Mouse (Mus musculus) forebrain, embryonic 15.5 days (tissue): ENCODE data around the gene Cgnl1. TPM values are rescaled to one million over a fixed set of nuclear protein-coding genes. Genes with fewer than 3 reads are reported as not detected.

Experiments used
- ATAC-seq: fragments of 200-750 bp; cut with Nextera tagmentation; replicated peaks from 2 replicates; pipeline ENCODE4 v1.8.0; 2017; ENCODE audit warnings: mild to moderate bottlenecking, moderate TSS enrichment, moderate library complexity
- H3K27ac ChIP-seq: fragments of 300-500 bp; sonication (generic); replicated peaks from 2 replicates; pipeline ENCODE4 v1.5.1; 2015; ENCODE audit warnings: mild to moderate bottlenecking, inconsistent platforms
- H3K27me3 ChIP-seq: fragments of 300-500 bp; sonication (generic); 2 replicates; pipeline ENCODE4 v1.6.1; 2015; ENCODE audit warnings: inconsistent platforms
- H3K36me3 ChIP-seq: fragments of 300-500 bp; sonication (generic); 2 replicates; pipeline ENCODE4 v1.6.1; 2015; ENCODE audit warnings: mild to moderate bottlenecking, inconsistent platforms
- H3K4me1 ChIP-seq: fragments of 300-500 bp; sonication (generic); 2 replicates; pipeline ENCODE4 v1.6.1; 2015; ENCODE audit warnings: inconsistent platforms
- H3K4me2 ChIP-seq: fragments of 300-500 bp; sonication (generic); replicated peaks from 2 replicates; pipeline ENCODE4 v1.6.1; 2015; ENCODE audit warnings: mild to moderate bottlenecking, inconsistent platforms
- H3K4me3 ChIP-seq: fragments of 300-500 bp; sonication (generic); 2 replicates; pipeline ENCODE4 v1.5.1; 2015; ENCODE audit warnings: mild to moderate bottlenecking, inconsistent platforms
- H3K9ac ChIP-seq: fragments of 300-500 bp; sonication (generic); replicated peaks from 2 replicates; pipeline ENCODE4 v1.6.1; 2015; ENCODE audit warnings: mild to moderate bottlenecking, inconsistent platforms
- H3K9me3 ChIP-seq: fragments of 300-500 bp; sonication (generic); 2 replicates; pipeline ENCODE4 v1.6.1; 2016; ENCODE audit warnings: inconsistent platforms
- WGBS: fragments of 180-500 bp; shearing (Covaris S2); methylation state at CpG from one replicate; pipeline ENCODE4 v1.1.7; 2015; ENCODE audit warnings: mixed read lengths; 5-methylcytosine and 5-hydroxymethylcytosine counted together
- polyA plus RNA-seq: library from polyadenylated mRNA; unstranded; fragments of >200 nt; fragmentation: Nextera tagmentation; extraction: Ambion mirVana; gene quantifications from 2 replicates; pipeline ENCODE4 v1.2.1, GENCODE M21; 2015

Cgnl1 gene
- polyA plus RNA-seq, 1 experiment from 2014 or later, result 4.0 TPM

GRCm38 (mm10) chr9:71660540-71660939, 110.9 kb downstream of the Cgnl1 start:
- ATAC-seq, result no peak
- WGBS, result 73% methylated on average over 9 of the region's 9 CpGs

GRCm38 (mm10) chr9:71659681-71660080, 111.7 kb downstream of the Cgnl1 start:
- no peak for ATAC-seq
- 66% methylated on average over 5 of the region's 5 CpGs for WGBS

More at GRCm38 (mm10) chr9:71660540-71660939, 110.9 kb downstream of the Cgnl1 start:
- H3K36me3 ChIP-seq, result no peaks in the 10 kb centered on the region
- no peaks in the 10 kb centered on the region for H3K4me1 ChIP-seq
- H3K27me3 ChIP-seq, result no peaks in the 10 kb centered on the region
- H3K27ac ChIP-seq, result no peak overlapping the region
- no peak overlapping the region for H3K9ac ChIP-seq
- no peak overlapping the region for H3K4me2 ChIP-seq
- no peaks in the 10 kb centered on the region for H3K9me3 ChIP-seq
- H3K4me3 ChIP-seq, result no peak overlapping the region

GRCm38 (mm10) chr9:71657199-71657598, 114.2 kb downstream of the Cgnl1 start:
- H3K36me3 ChIP-seq, result no peaks in the 10 kb centered on the region
- H3K4me3 ChIP-seq, result no peak overlapping the region
- no peaks in the 10 kb centered on the region for H3K27me3 ChIP-seq
- H3K4me1 ChIP-seq, result no peaks in the 10 kb centered on the region
- H3K9me3 ChIP-seq, result no peaks in the 10 kb centered on the region
- H3K4me2 ChIP-seq, result no peak overlapping the region
- WGBS, result 96% methylated on average over 1 of the region's 1 CpGs
- ATAC-seq, result no peak
- H3K9ac ChIP-seq, result no peak overlapping the region
- H3K27ac ChIP-seq, result no peak overlapping the region

More at GRCm38 (mm10) chr9:71659681-71660080, 111.7 kb downstream of the Cgnl1 start:
- Histone ChIP-seq H3K9me3 (no peaks in the 10 kb centered on the region), H3K9ac (no peak overlapping the region), H3K36me3 (no peaks in the 10 kb centered on the region), H3K27ac (no peak overlapping the region), H3K4me1 (no peaks in the 10 kb centered on the region), H3K4me2 (no peak overlapping the region), H3K27me3 (no peaks in the 10 kb centered on the region), H3K4me3 (no peak overlapping the region)

- H3K9ac ChIP-seq, result no peak overlapping the region
- no peak overlapping the region for H3K4me2 ChIP-seq
- H3K27me3 ChIP-seq, result no peaks in the 10 kb centered on the region
- H3K4me1 ChIP-seq, result no peaks in the 10 kb centered on the region
- H3K9me3 ChIP-seq, result no peaks in the 10 kb centered on the region
- 90% methylated on average over 3 of the region's 3 CpGs for WGBS
- no peaks in the 10 kb centered on the region for H3K36me3 ChIP-seq
- no peak overlapping the region for H3K27ac ChIP-seq
- H3K4me3 ChIP-seq, result no peak overlapping the region
- no peak for ATAC-seq
Observed at GRCm38 (mm10) chr9:71654861-71655260, 116.5 kb downstream of the Cgnl1 start.

- Histone ChIP-seq H3K9ac (no peak overlapping the region), H3K27me3 (no peaks in the 10 kb centered on the region), H3K4me3 (no peak overlapping the region), H3K4me2 (no peak overlapping the region), H3K4me1 (no peaks in the 10 kb centered on the region), H3K27ac (no peak overlapping the region), H3K9me3 (no peaks in the 10 kb centered on the region), H3K36me3 (no peaks in the 10 kb centered on the region)
- ATAC-seq, result no peak
- WGBS, result 35% methylated on average over 6 of the region's 6 CpGs
Observed at GRCm38 (mm10) chr9:71646115-71646514, 125.3 kb downstream of the Cgnl1 start.

- no peaks in the 10 kb centered on the region for H3K36me3 ChIP-seq
- H3K9ac ChIP-seq, result no peak overlapping the region
- H3K27ac ChIP-seq, result no peak overlapping the region
- 92% methylated on average over 4 of the region's 4 CpGs for WGBS
- no peaks in the 10 kb centered on the region for H3K27me3 ChIP-seq
- no peak overlapping the region for H3K4me2 ChIP-seq
- ATAC-seq, result no peak
- no peaks in the 10 kb centered on the region for H3K4me1 ChIP-seq
- H3K4me3 ChIP-seq, result no peak overlapping the region
- no peaks in the 10 kb centered on the region for H3K9me3 ChIP-seq
Observed at GRCm38 (mm10) chr9:71643611-71644010, 127.8 kb downstream of the Cgnl1 start.

- no peak overlapping the region for H3K4me2 ChIP-seq
- 96% methylated on average over 3 of the region's 3 CpGs for WGBS
- H3K27me3 ChIP-seq, result no peaks in the 10 kb centered on the region
- no peaks in the 10 kb centered on the region for H3K9me3 ChIP-seq
- ATAC-seq, result no peak
- H3K4me3 ChIP-seq, result no peak overlapping the region
- no peaks in the 10 kb centered on the region for H3K36me3 ChIP-seq
- H3K9ac ChIP-seq, result no peak overlapping the region
- no peak overlapping the region for H3K27ac ChIP-seq
- no peaks in the 10 kb centered on the region for H3K4me1 ChIP-seq
Observed at GRCm38 (mm10) chr9:71642270-71642669, 129.1 kb downstream of the Cgnl1 start.

- Histone ChIP-seq H3K27me3 (no peaks in the 10 kb centered on the region), H3K27ac (no peak overlapping the region), H3K4me2 (no peak overlapping the region), H3K9me3 (no peaks in the 10 kb centered on the region), H3K9ac (no peak overlapping the region), H3K36me3 (no peaks in the 10 kb centered on the region), H3K4me3 (no peak overlapping the region), H3K4me1 (peaks cover 8% of the 10 kb centered on the region; the same call in 1 of the 2 replicates)
- 68% methylated on average over 4 of the region's 4 CpGs for WGBS
- ATAC-seq, result no peak
Observed at GRCm38 (mm10) chr9:71640361-71640927, 131.0 kb downstream of the Cgnl1 start.

- H3K36me3 ChIP-seq, result no peaks in the 10 kb centered on the region
- H3K4me1 ChIP-seq, result peaks cover 8% of the 10 kb centered on the region; the same call in 1 of the 2 replicates
- H3K4me2 ChIP-seq, result no peak overlapping the region
- H3K27me3 ChIP-seq, result no peaks in the 10 kb centered on the region
- H3K9ac ChIP-seq, result no peak overlapping the region
- ATAC-seq, result no peak
- H3K9me3 ChIP-seq, result no peaks in the 10 kb centered on the region
- no peak overlapping the region for H3K27ac ChIP-seq
- WGBS, result 64% methylated on average over 11 of the region's 11 CpGs
- H3K4me3 ChIP-seq, result no peak overlapping the region
Observed at GRCm38 (mm10) chr9:71638198-71638597, 133.2 kb downstream of the Cgnl1 start.

- Histone ChIP-seq H3K27me3 (no peaks in the 10 kb centered on the region), H3K36me3 (no peaks in the 10 kb centered on the region), H3K27ac (peak overlapping the region; percentile 23; the same call in 1 of the 2 replicates), H3K4me1 (peaks cover 8% of the 10 kb centered on the region; the same call in 1 of the 2 replicates), H3K4me3 (no peak overlapping the region), H3K4me2 (no peak overlapping the region), H3K9me3 (no peaks in the 10 kb centered on the region), H3K9ac (no peak overlapping the region)
- 0 out of 2 replicates have a peak, but pooled peaks have one; percentile 4 for ATAC-seq
- 93% methylated on average over 1 of the region's 1 CpGs for WGBS
Observed at GRCm38 (mm10) chr9:71636854-71637253, 134.5 kb downstream of the Cgnl1 start.

- peaks cover 8% of the 10 kb centered on the region; the same call in 1 of the 2 replicates for H3K4me1 ChIP-seq
- H3K27ac ChIP-seq, result no peak overlapping the region
- 59% methylated on average over 1 of the region's 1 CpGs for WGBS
- no peak overlapping the region for H3K9ac ChIP-seq
- no peak overlapping the region for H3K4me3 ChIP-seq
- H3K27me3 ChIP-seq, result no peaks in the 10 kb centered on the region
- H3K9me3 ChIP-seq, result no peaks in the 10 kb centered on the region
- no peak overlapping the region for H3K4me2 ChIP-seq
- H3K36me3 ChIP-seq, result no peaks in the 10 kb centered on the region
- ATAC-seq, result no peak
Observed at GRCm38 (mm10) chr9:71635627-71636026, 135.8 kb downstream of the Cgnl1 start.

- H3K4me1 ChIP-seq, result peaks cover 8% of the 10 kb centered on the region; the same call in 1 of the 2 replicates
- no peak for ATAC-seq
Observed at GRCm38 (mm10) chr9:71634916-71635315, 136.5 kb downstream of the Cgnl1 start.

GRCm38 (mm10) chr9:71628921-71629320, 142.5 kb downstream of the Cgnl1 start:
- 53% methylated on average over 6 of the region's 6 CpGs for WGBS
- H3K9ac ChIP-seq, result no peak overlapping the region
- H3K4me2 ChIP-seq, result no peak overlapping the region
- no peaks in the 10 kb centered on the region for H3K4me1 ChIP-seq
- ATAC-seq, result no peak
- H3K27me3 ChIP-seq, result no peaks in the 10 kb centered on the region
- no peaks in the 10 kb centered on the region for H3K36me3 ChIP-seq
- H3K27ac ChIP-seq, result no peak overlapping the region
- no peak overlapping the region for H3K4me3 ChIP-seq
- no peaks in the 10 kb centered on the region for H3K9me3 ChIP-seq

More at GRCm38 (mm10) chr9:71634916-71635315, 136.5 kb downstream of the Cgnl1 start:
- Histone ChIP-seq H3K4me3 (no peak overlapping the region), H3K4me2 (no peak overlapping the region), H3K9me3 (no peaks in the 10 kb centered on the region), H3K9ac (no peak overlapping the region), H3K27me3 (no peaks in the 10 kb centered on the region), H3K36me3 (no peaks in the 10 kb centered on the region), H3K27ac (no peak overlapping the region)
- 91% methylated on average over 2 of the region's 2 CpGs for WGBS
